Mouse (Mus musculus): Measurements from ENCODE around the gene Ltb. TPM values are rescaled to one million over a fixed set of nuclear protein-coding genes. Genes with fewer than 3 reads are reported as not detected.
A peak's percentile ranks its signal among the peaks of the same experiment; 100 is the strongest.

Ltb gene
- total and polyA plus RNA-seq, 3 experiments: 1.1 to 1.5 TPM; not detected in 1

GRCm38 (mm10) chr17:35204494-35205379 lies 10.5 kb downstream of the Ltb start, which contains the start of gene Lta:
Lta (minus strand) TSS chr17:35205351.
- Histone ChIP-seq H3K9ac (ENCODE audit: control insufficient read depth, low read depth, low read length, poor library complexity, severe bottlenecking) (no peak within 1 kb of the TSS), H3K4me3 (ENCODE audit: control insufficient read depth in 1 of 2, insufficient read depth in 1 of 2, low read depth in 2 of 2, low read length in 2 of 2) (no peak within 1 kb of the TSS), H3K36me3 (ENCODE audit: control insufficient read depth in 1 of 2, insufficient read depth in 2 of 2, low read length in 2 of 2) (peaks cover 0 to 15% of the 10 kb centered on the region in 2 experiments; a peak in 2 of 4 replicates), H3K79me2 (ENCODE audit: control insufficient read depth, insufficient read depth, low read length, poor library complexity) (no peaks in the 10 kb centered on the region; the same call in 1 of the 2 replicates), H3K27ac (ENCODE audit: control insufficient read depth, low read depth, low read length) (no peak within 1 kb of the TSS), H3K4me1 (ENCODE audit: control insufficient read depth in 1 of 2, insufficient read depth in 2 of 2, low read length in 2 of 2) (peaks cover 7 to 25% of the 10 kb centered on the region in 2 experiments; a peak in 3 of 4 replicates), H3K27me3 (ENCODE audit: control insufficient read depth in 1 of 2, insufficient read depth in 2 of 2, low read length in 2 of 2) (no peaks in the 10 kb centered on the region), H3K9me3 (replicated peaks; ENCODE audit: insufficient read depth, low read length) (no peaks in the 10 kb centered on the region)
- no peak for DNase-seq (ENCODE audit: low read depth, low spot score)
- TF ChIP-seq SMC3 (IDR thresholded peaks at IDR 0.05; ENCODE audit: low read depth, low read length): no peak
- no peak for TF ChIP-seq ZMIZ1 (IDR thresholded peaks at IDR 0.05; ENCODE audit: low read depth, low read length)
- TF ChIP-seq JUND (IDR thresholded peaks at IDR 0.05; ENCODE audit: low read depth, low read length): peak; percentile 94

GRCm38 (mm10) chr17:35205380-35205769 lies 11.1 kb downstream of the Ltb start:
- Histone ChIP-seq H3K4me3 (ENCODE audit: control insufficient read depth in 1 of 2, insufficient read depth in 1 of 2, low read depth in 2 of 2, low read length in 2 of 2) (no peak overlapping the region), H3K9ac (ENCODE audit: control insufficient read depth, low read depth, low read length, poor library complexity, severe bottlenecking) (no peak overlapping the region), H3K4me1 (ENCODE audit: control insufficient read depth in 1 of 2, insufficient read depth in 2 of 2, low read length in 2 of 2) (peaks cover 10 to 25% of the 10 kb centered on the region in 2 experiments), H3K27me3 (ENCODE audit: control insufficient read depth in 1 of 2, insufficient read depth in 2 of 2, low read length in 2 of 2) (no peaks in the 10 kb centered on the region), H3K9me3 (replicated peaks; ENCODE audit: insufficient read depth, low read length) (no peaks in the 10 kb centered on the region), H3K27ac (ENCODE audit: control insufficient read depth, low read depth, low read length) (no peak overlapping the region), H3K79me2 (ENCODE audit: control insufficient read depth, insufficient read depth, low read length, poor library complexity) (no peaks in the 10 kb centered on the region; the same call in 1 of the 2 replicates), H3K36me3 (ENCODE audit: control insufficient read depth in 1 of 2, insufficient read depth in 2 of 2, low read length in 2 of 2) (peaks cover 0 to 13% of the 10 kb centered on the region in 2 experiments; a peak in 2 of 4 replicates)
- no peak for DNase-seq (ENCODE audit: low read depth, low spot score)
- TF ChIP-seq RAD21 (IDR thresholded peaks at IDR 0.05; ENCODE audit: low read depth, low read length) (no peak), MEF2A (IDR thresholded peaks at IDR 0.05; ENCODE audit: extremely low read depth, insufficient replicate concordance, low read depth, low read length, poor library complexity, severe bottlenecking) (no peak), ETS1 (IDR thresholded peaks at IDR 0.05; ENCODE audit: low read depth, low read length) (no peak), MYB (IDR thresholded peaks at IDR 0.05; ENCODE audit: low read depth, low read length) (no peak), ZMIZ1 (IDR thresholded peaks at IDR 0.05; ENCODE audit: low read depth, low read length) (no peak), POLR2AphosphoS2 (IDR thresholded peaks at IDR 0.05; ENCODE audit: low read length) (no peak), TBP (IDR thresholded peaks at IDR 0.05; ENCODE audit: low read depth, low read length) (no peak), MAZ (IDR thresholded peaks at IDR 0.05; ENCODE audit: low read depth, low read length) (no peak), TAL1 (IDR thresholded peaks at IDR 0.05; ENCODE audit: low read length) (no peak), UBTF (IDR thresholded peaks at IDR 0.05; ENCODE audit: borderline replicate concordance, insufficient read depth, low read depth, low read length) (no peak)
